Mouse (Mus musculus) ES-E14 (cell line): ENCODE data around the gene Slc4a4. TPM values are rescaled to one million over a fixed set of nuclear protein-coding genes. Genes with fewer than 3 reads are reported as not detected.

Source experiments
- DNase-seq: peaks from one replicate; pipeline ENCODE4 v3.0.0-alpha.2; 2013; ENCODE audit warnings: low read depth, low spot score
- H3K27ac ChIP-seq: 2 replicates; pipeline ENCODE4 v1.5.1; 2012; ENCODE audit warnings: low read depth, mild to moderate bottlenecking, low read length, moderate library complexity, mixed read lengths; ENCODE audit not compliant: poor library complexity, insufficient read depth, severe bottlenecking
- H3K36me3 ChIP-seq: 2 replicates; pipeline ENCODE4 v1.6.1; 2012; ENCODE audit warnings: mild to moderate bottlenecking, low read length, moderate library complexity, mixed read lengths; ENCODE audit not compliant: control insufficient read depth, poor library complexity, insufficient read depth, severe bottlenecking
- H3K4me1 ChIP-seq, 2 experiments: fragments of 150-350 bp in 1 of 2; sonication (generic) in 1 of 2; 2 replicates each; pipeline ENCODE4 v1.6.1; 2012; ENCODE audit warnings: low read length in 2 of 2, mild to moderate bottlenecking in 1 of 2, mixed read lengths in 1 of 2; ENCODE audit not compliant: control insufficient read depth in 2 of 2, insufficient read depth in 2 of 2, poor library complexity in 1 of 2
- H3K4me3 ChIP-seq, 2 experiments: fragments of 150-350 bp in 1 of 2; sonication (generic) in 1 of 2; 2 replicates each; pipeline ENCODE4 v1.5.1; 2012; ENCODE audit warnings: low read length in 2 of 2, low read depth in 1 of 2, mild to moderate bottlenecking in 1 of 2, mixed read lengths in 1 of 2; ENCODE audit not compliant: insufficient read depth in 1 of 2, poor library complexity in 1 of 2, severe bottlenecking in 1 of 2
- H3K9ac ChIP-seq: 2 replicates; pipeline ENCODE4 v1.6.1; 2012; ENCODE audit warnings: low read depth, mild to moderate bottlenecking, low read length, mixed read lengths; ENCODE audit not compliant: poor library complexity, insufficient read depth, severe bottlenecking
- H3K9me3 ChIP-seq: fragments of 150-350 bp; sonication (generic); 2 replicates; pipeline ENCODE4 v1.6.1; 2012; ENCODE audit warnings: low read depth, mild to moderate bottlenecking, low read length; ENCODE audit not compliant: control insufficient read depth, insufficient read depth
- CHD2 ChIP-seq: IDR thresholded peaks from 2 replicates; pipeline ENCODE4 v1.6.1; 2014; ENCODE audit warnings: mild to moderate bottlenecking, low read depth, low read length, inconsistent platforms
- HCFC1 ChIP-seq: IDR thresholded peaks from 2 replicates; pipeline ENCODE4 v1.6.1; 2012; ENCODE audit warnings: low read length, inconsistent platforms, borderline replicate concordance; ENCODE audit not compliant: insufficient read depth
- MAFK ChIP-seq: IDR thresholded peaks from 2 replicates; pipeline ENCODE4 v1.6.1; 2014; ENCODE audit warnings: mild to moderate bottlenecking, low read depth, low read length, inconsistent platforms; ENCODE audit not compliant: insufficient read depth
- ZC3H11A ChIP-seq: IDR thresholded peaks from 2 replicates; pipeline ENCODE4 v1.6.1; 2012; ENCODE audit warnings: low read depth, mild to moderate bottlenecking, inconsistent platforms, low read length, borderline replicate concordance
- ZNF384 ChIP-seq: IDR thresholded peaks from 2 replicates; pipeline ENCODE4 v1.6.1; 2012; ENCODE audit warnings: low read depth, low read length, inconsistent platforms
- in situ Hi-C, 2 experiments: fragments of 600-800 bp; cut with MboI; formaldehyde crosslinking; loops; one replicate each; pipeline ENCODE4 v1.15.1; 2025; ENCODE audit warnings: low sequenced_read_pairs in 2 of 2, inconsistent platforms in 1 of 2; ENCODE audit not compliant: unreplicated experiment in 2 of 2
- total RNA-seq: library from RNA; depleted of rRNA; stranded (reverse); fragments of 300-350 nt; gene quantifications from 2 replicates; pipeline ENCODE4 v1.2.3, GENCODE M21; 2012

Gene Slc4a4
- total RNA-seq, 1 experiment = 2.5 TPM

DNA sequence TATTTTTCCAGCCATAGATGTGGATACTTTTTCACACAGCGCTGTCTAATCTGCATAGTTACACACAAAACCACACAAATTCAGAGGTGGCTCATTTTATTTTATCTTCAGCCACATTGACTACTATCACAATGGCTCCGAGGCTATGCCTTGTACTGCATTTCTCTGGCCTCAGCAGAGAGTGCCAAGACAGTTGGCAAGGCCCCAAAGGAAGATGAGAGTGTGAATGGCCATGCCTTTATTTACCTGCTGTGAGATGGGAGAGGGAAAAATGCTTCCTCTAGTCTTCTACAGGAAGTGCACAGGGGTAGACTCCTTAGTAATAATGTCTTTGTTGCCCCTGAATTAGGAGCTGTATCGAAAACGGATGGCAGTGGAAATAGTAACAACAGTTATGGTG is 3.5 kb downstream of the Slc4a4 start:
- no peaks in the 10 kb centered on the region for H3K9me3 ChIP-seq
- DNase-seq = no peak
- H3K9ac ChIP-seq = no peak overlapping the region
- H3K4me3 ChIP-seq = no peak overlapping the region
- H3K4me1 ChIP-seq = peaks cover 2 to 3% of the 10 kb centered on the region in 2 experiments; a peak in 1 of 4 replicates
- TF ChIP-seq CHD2 = no peak
- TF ChIP-seq ZNF384 = no peak
- no peak for TF ChIP-seq ZC3H11A
- TF ChIP-seq MAFK = no peak
- TF ChIP-seq HCFC1 = no peak
- H3K27ac ChIP-seq = no peak overlapping the region
- no peaks in the 10 kb centered on the region for H3K36me3 ChIP-seq
- in situ Hi-C loops = no loop called here

DNA sequence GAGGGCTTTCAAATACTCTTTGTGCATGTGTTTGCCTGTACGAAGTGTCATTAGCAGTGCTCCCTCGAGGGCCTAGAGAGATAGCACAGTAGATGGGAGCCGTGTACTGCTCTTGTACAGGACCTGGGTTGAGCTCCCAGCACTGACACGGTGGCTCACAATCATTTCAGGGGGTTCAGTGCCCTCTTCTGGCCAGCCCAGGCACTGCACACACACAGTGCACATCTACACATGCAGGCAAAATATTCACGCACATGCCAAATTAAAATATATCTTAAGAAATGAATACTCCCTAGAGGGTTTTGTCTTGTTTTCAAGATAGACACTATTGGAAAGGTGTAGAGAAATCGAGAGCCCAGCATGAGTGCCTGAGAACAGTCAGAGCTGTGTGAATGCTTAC is 10.0 kb downstream of the Slc4a4 start:
- DNase-seq = no peak
- no peak overlapping the region for H3K9ac ChIP-seq
- H3K9me3 ChIP-seq = no peaks in the 10 kb centered on the region
- no peak overlapping the region for H3K4me3 ChIP-seq
- H3K36me3 ChIP-seq = no peaks in the 10 kb centered on the region
- in situ Hi-C loops = no loop called here
- TF ChIP-seq ZNF384 = no peak
- TF ChIP-seq CHD2 = no peak
- no peaks in the 10 kb centered on the region for H3K4me1 ChIP-seq
- H3K27ac ChIP-seq = no peak overlapping the region

DNA sequence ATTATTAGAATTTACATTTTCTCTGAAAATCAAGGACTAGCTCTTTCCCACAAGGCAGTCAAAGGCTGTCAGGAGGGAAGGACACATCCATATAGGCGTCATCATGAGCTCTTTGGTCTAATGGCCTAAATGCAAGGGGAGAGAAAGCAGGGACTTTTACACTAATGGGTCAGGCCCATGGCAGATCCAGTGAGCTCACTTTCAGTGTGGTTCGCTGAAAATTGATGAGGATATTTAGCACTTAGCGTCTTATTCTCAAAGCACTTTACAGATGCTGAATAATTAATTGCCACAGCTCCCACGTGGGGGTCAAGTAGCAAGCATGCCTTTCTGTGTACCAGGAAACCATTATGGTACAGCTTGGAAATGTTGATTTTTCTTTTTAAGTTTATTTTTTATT is 16.5 kb downstream of the Slc4a4 start:
- no peaks in the 10 kb centered on the region for H3K9me3 ChIP-seq
- no peak overlapping the region for H3K9ac ChIP-seq
- TF ChIP-seq HCFC1 = no peak
- no peak for TF ChIP-seq CHD2
- no peak overlapping the region for H3K27ac ChIP-seq
- no peak overlapping the region for H3K4me3 ChIP-seq
- in situ Hi-C loops = no loop called here
- no peaks in the 10 kb centered on the region for H3K36me3 ChIP-seq
- DNase-seq = no peak
- no peaks in the 10 kb centered on the region for H3K4me1 ChIP-seq

DNA sequence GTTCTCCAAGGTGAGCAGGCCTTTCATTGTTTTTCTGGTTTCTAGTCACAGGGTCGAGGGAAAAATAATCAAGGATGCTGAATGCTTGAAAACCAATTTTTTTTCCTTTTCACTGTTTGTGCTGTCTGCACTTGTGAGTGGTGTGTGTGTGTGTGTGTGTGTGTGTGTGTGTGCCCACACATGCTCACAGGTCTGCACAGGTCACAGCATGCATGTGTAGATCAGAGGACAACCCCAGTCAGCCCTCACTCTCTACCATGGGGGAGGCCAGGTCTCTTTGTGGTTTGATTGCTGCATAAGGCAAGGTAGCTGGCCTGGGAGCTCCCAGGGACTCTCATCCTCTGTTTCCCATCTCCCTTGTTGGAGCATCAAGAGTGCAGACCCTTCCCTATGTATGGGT is 16.9 kb downstream of the Slc4a4 start:
- no peak for DNase-seq
- H3K9me3 ChIP-seq = no peaks in the 10 kb centered on the region
- no peak overlapping the region for H3K9ac ChIP-seq
- no peak overlapping the region for H3K4me3 ChIP-seq
- no peak overlapping the region for H3K27ac ChIP-seq
- TF ChIP-seq ZNF384 = no peak
- TF ChIP-seq ZC3H11A = no peak
- no peak for TF ChIP-seq CHD2
- TF ChIP-seq HCFC1 = no peak
- TF ChIP-seq MAFK = no peak
- in situ Hi-C loops = no loop called here
- H3K36me3 ChIP-seq = no peaks in the 10 kb centered on the region
- H3K4me1 ChIP-seq = no peaks in the 10 kb centered on the region

DNA sequence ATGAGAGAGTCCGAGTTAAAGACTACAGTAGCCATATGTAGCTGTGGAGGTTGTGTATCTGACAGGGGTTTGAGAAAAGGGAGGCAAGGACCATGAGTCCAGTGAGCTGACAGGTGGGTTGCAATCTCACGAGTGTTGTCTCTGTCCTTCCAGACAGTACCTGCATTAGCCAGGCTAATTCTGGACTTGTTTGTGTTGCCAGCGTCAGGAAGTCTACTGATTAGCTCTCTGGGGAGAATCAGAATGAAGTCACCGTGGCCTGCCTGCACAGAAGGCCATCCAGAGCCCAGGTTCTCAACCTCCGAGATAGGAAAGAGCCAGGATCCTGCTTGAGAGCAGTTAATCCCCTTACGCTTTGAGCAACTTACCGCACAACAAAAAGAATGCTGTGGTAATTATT is 18.2 kb downstream of the Slc4a4 start:
- no peaks in the 10 kb centered on the region for H3K4me1 ChIP-seq
- DNase-seq = no peak
- no peaks in the 10 kb centered on the region for H3K36me3 ChIP-seq
- no peak overlapping the region for H3K4me3 ChIP-seq
- no peak for TF ChIP-seq ZC3H11A
- TF ChIP-seq CHD2 = no peak
- no peak overlapping the region for H3K27ac ChIP-seq
- H3K9ac ChIP-seq = no peak overlapping the region
- no peaks in the 10 kb centered on the region for H3K9me3 ChIP-seq
- in situ Hi-C loops = no loop called here
